Mouse (Mus musculus) hindbrain, embryonic 12.5 days (tissue): ENCODE results near the gene Akr1c19. TPM values are rescaled to one million over a fixed set of nuclear protein-coding genes. Genes with fewer than 3 reads are reported as not detected.

Experiments used
- ATAC-seq: fragments of 200-750 bp; cut with Nextera tagmentation; 2 replicates; pipeline ENCODE4 v1.8.0; 2017; ENCODE audit warnings: moderate TSS enrichment; ENCODE audit not compliant: low FRiP score
- H3K27ac ChIP-seq: fragments of 300-500 bp; sonication (generic); 2 replicates; pipeline ENCODE4 v1.5.1; 2016; ENCODE audit warnings: mild to moderate bottlenecking
- H3K27me3 ChIP-seq: fragments of 300-500 bp; sonication (generic); 2 replicates; pipeline ENCODE4 v1.6.1; 2016; ENCODE audit warnings: mild to moderate bottlenecking
- H3K36me3 ChIP-seq: fragments of 300-500 bp; sonication (generic); 2 replicates; pipeline ENCODE4 v1.6.1; 2016; ENCODE audit warnings: mild to moderate bottlenecking
- H3K4me1 ChIP-seq: fragments of 300-500 bp; sonication (generic); 2 replicates; pipeline ENCODE4 v1.6.1; 2016
- H3K4me2 ChIP-seq: fragments of 300-500 bp; sonication (generic); replicated peaks from 2 replicates; pipeline ENCODE4 v1.6.1; 2016; ENCODE audit warnings: mild to moderate bottlenecking
- H3K4me3 ChIP-seq: fragments of 300-500 bp; sonication (generic); 2 replicates; pipeline ENCODE4 v1.5.1; 2016; ENCODE audit warnings: mild to moderate bottlenecking
- H3K9ac ChIP-seq: fragments of 300-500 bp; sonication (generic); 2 replicates; pipeline ENCODE4 v1.6.1; 2016; ENCODE audit warnings: mild to moderate bottlenecking, moderate library complexity
- H3K9me3 ChIP-seq: fragments of 300-500 bp; sonication (generic); replicated peaks from 2 replicates; pipeline ENCODE4 v1.6.1; 2016; ENCODE audit warnings: mild to moderate bottlenecking
- WGBS: fragments of 180-500 bp; shearing (Covaris S2); methylation state at CpG from one replicate; pipeline ENCODE4 v1.1.7; 2016; 5-methylcytosine and 5-hydroxymethylcytosine counted together
- polyA plus RNA-seq: library from polyadenylated mRNA; unstranded; fragments of >200 nt; fragmentation: Nextera tagmentation; extraction: Ambion mirVana; gene quantifications from 2 replicates; pipeline ENCODE4 v1.2.1, GENCODE M21; 2016

Gene Akr1c19
- polyA plus RNA-seq, 1 experiment from 2014 or later, result 1.3 TPM

- H3K4me1 ChIP-seq, result no peaks in the 10 kb centered on the region
- no peak for ATAC-seq
- no peak within 1 kb of the TSS for H3K4me3 ChIP-seq
- no peak within 1 kb of the TSS for H3K27ac ChIP-seq
- H3K9me3 ChIP-seq, result no peaks in the 10 kb centered on the region
- H3K27me3 ChIP-seq, result no peaks in the 10 kb centered on the region
- H3K9ac ChIP-seq, result no peak within 1 kb of the TSS
- no peaks in the 10 kb centered on the region for H3K36me3 ChIP-seq
- no peak within 1 kb of the TSS for H3K4me2 ChIP-seq
- WGBS, result 70% methylated on average over 4 of the region's 4 CpGs
These were observed 50.8 kb downstream of the Akr1c19 start, which contains the start of gene Akr1c12 for GRCm38 (mm10) chr13:4279284-4279683. Gene Akr1c12 (minus strand): TSS chr13:4279433.

DNA sequence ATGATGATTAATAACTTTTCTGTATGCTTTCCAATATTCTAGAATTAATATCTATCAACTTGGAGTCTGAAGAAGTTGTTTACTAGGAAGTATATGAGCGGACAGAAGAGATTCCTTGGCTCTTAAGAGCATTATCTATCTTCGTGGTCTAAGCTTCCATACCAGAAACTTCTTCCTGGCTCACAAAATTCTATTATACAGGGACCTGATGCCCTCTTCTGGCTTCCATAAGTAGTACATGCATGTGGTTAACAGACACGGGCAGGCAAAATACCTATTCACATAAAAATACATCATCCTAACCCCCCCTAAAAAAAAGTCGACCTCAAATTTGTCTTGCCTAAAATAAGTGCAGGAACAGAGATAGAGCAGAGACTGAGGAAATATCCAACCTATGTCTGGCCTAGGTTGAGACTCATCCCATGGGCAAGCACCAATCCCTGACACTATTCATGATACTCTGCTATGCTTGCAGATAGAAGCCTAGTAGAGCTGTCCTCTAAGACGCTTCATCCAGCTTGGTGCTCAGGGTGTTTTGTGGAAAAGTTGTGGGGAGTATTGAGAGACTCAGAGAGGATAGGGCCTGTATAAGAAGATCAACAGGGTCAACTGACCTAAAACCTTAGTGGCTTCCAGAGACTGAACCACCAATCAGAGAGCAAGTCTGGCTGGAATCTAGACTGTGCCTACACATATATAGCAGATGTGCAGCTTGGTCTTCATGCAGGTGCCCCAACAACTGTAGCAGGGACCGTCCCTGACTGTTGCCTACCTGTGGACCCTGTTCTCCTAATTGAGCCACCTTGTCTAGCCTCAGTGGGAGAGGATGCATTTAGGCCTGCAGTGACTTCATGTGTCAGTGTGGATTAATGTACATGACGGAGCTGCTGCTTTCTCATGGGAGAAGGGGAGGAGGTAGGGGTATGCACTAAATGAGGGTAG, 53.2 kb downstream of the Akr1c19 start:
- H3K4me2 ChIP-seq, result no peak overlapping the region
- 0 out of 2 replicates have a peak, but pooled peaks have one; percentile 40 for ATAC-seq
- 41% methylated on average over 7 of the region's 7 CpGs for WGBS
- H3K36me3 ChIP-seq, result no peaks in the 10 kb centered on the region
- H3K9me3 ChIP-seq, result no peaks in the 10 kb centered on the region
- no peak overlapping the region for H3K9ac ChIP-seq
- H3K27me3 ChIP-seq, result no peaks in the 10 kb centered on the region
- no peaks in the 10 kb centered on the region for H3K4me1 ChIP-seq
- no peak overlapping the region for H3K4me3 ChIP-seq
- no peak overlapping the region for H3K27ac ChIP-seq

DNA sequence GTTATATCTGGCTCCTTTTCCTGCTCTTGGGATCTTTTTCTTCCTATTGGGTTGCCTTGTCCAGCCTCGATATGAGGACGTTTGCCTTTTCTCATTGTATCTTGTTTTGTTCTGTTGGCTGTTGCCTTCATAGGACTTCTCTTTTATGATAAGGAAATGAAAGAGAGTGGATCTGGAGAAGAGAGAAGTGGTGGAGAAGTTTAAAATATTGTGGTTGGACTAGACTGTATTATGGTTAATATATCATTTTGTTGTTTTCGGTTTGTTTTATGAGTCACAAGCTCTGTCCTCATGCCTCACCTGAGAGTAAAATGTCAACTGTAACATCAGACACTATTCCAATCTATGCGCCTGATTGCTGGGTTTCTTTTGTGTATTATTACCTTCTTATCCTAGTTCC, 68.5 kb downstream of the Akr1c19 start:
- ATAC-seq, result no peak
- H3K36me3 ChIP-seq, result no peaks in the 10 kb centered on the region
- no peak overlapping the region for H3K9ac ChIP-seq
- no peak overlapping the region for H3K27ac ChIP-seq
- no peak overlapping the region for H3K4me2 ChIP-seq
- no peaks in the 10 kb centered on the region for H3K4me1 ChIP-seq
- H3K9me3 ChIP-seq, result no peaks in the 10 kb centered on the region
- WGBS, result 86% methylated on average over 4 of the region's 4 CpGs
- H3K27me3 ChIP-seq, result no peaks in the 10 kb centered on the region
- no peak overlapping the region for H3K4me3 ChIP-seq

Other genes starting within 250 kb of the Akr1c19 start
- gene Akr1c14, start 179.7 kb upstream of the Akr1c19 start, polyA plus RNA-seq, result 0.25 and 0.34 TPM in 2 replicates
- not detected in 2 replicates for gene Akr1c18, start 78.0 kb upstream of the Akr1c19 start, polyA plus RNA-seq
- 2.0 and 2.1 TPM in 2 replicates for gene Akr1c13, start 37.5 kb upstream of the Akr1c19 start, polyA plus RNA-seq
- gene Akr1c12, start 50.7 kb downstream of the Akr1c19 start, polyA plus RNA-seq, result 0.25 TPM in 1 of 2 replicates, not detected in the other
- not detected in 2 replicates for gene Akr1c6, start 205.6 kb downstream of the Akr1c19 start, polyA plus RNA-seq